Mouse (Mus musculus) gastrocnemius, postnatal 14 days (tissue): ENCODE measurements around the gene Sult2a5. TPM values are rescaled to one million over a fixed set of nuclear protein-coding genes. Genes with fewer than 3 reads are reported as not detected.

ENCODE experiments used
- DNase-seq: peaks from one replicate; pipeline ENCODE4 v3.0.0; 2021; ENCODE audit warnings: mixed read lengths
- intact Hi-C: fragments of 180-260 bp; cut with DNase I; formaldehyde crosslinking; loops from one replicate; pipeline ENCODE4 v1.15.1; 2025; ENCODE audit warnings: low total_unique reads
- long read RNA-seq, 2 experiments: library from polyadenylated mRNA; stranded (forward); transcript quantifications; one replicate each; pipeline ENCODE4 v2.0.0; 2021
- total RNA-seq, 2 experiments: library from RNA; stranded (reverse); gene quantifications; 2 replicates each; pipeline ENCODE4 v1.2.3; 2021

The Sult2a5 gene
- total RNA-seq = not detected
- long read RNA-seq, experiment 1 = 0 reads
- long read RNA-seq, experiment 2 = 0 reads

DNA sequence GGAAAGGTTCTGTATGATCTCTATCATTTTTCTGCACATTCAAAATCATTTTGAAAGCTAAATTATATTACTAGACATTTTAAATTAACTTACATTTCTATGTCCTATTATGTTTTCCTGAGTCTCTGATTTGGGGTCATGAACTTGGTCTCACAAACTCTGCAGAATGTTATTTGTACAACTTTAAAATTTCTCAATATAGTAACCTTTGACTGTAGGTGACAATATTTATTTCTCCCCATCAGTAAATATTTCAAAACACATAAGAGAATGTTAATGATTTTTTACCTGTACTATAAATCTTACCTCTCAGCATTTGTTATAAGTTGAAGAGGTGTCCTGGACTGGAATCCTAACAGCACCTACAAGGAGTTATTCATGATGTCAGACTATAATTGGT lies at the start of gene Sult2a5:
Gene Sult2a5 (plus strand): TSS at position 301 of the 400 bp plus-strand sequence.
- intact Hi-C loops = no loop called here
- DNase-seq = no peak

Other genes starting within 250 kb of the Sult2a5 start
- not detected for gene Cabp5, start 225.8 kb upstream of the Sult2a5 start, total RNA-seq
- not detected for gene Bsph1, start 173.1 kb upstream of the Sult2a5 start, total RNA-seq
- not detected for gene Bsph2, start 52.9 kb upstream of the Sult2a5 start, total RNA-seq
- gene Sult2a2, start 109.5 kb downstream of the Sult2a5 start, total RNA-seq = not detected
- gene Sult2a1, start 213.4 kb downstream of the Sult2a5 start, total RNA-seq = not detected